Mouse (Mus musculus) retina, embryonic 14.5 days (tissue): ENCODE results near the gene Olfr161.
"Not testable (repeated sequence)": the region's sequence is repeated elsewhere in the genome, so short reads cannot be mapped to it uniquely, and the experiment has no call there.

ENCODE experiments used
- DNase-seq: peaks from one replicate; pipeline ENCODE4 v3.0.0-alpha.2; 2015; ENCODE audit warnings: low spot score

Gene Olfr161

DNA sequence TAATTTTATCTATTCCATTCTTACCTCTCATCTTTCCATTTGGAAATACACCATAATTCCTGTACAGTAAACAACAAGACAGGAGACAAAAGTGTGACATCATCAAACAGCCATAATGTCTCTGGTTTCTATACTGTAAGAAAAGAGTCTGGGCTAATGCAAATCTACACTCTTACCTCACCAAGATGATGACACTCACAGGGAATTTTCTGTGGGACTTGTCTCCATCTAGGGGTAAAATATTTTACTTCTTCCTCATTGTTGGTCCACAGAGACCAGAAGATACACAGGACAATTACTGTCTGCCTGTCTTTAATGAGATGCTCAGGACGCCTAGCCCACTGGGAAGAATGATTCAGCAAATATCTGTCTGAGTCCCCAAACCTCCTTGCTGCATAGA, at the start of gene Olfr161:
Gene Olfr161 (plus strand): TSS at position 352 of the 400 bp plus-strand sequence.
- DNase-seq: no peak

GRCm38 (mm10) chr16:3563553-3563952, 27.3 kb upstream of the Olfr161 start:
- DNase-seq: no peak

DNA sequence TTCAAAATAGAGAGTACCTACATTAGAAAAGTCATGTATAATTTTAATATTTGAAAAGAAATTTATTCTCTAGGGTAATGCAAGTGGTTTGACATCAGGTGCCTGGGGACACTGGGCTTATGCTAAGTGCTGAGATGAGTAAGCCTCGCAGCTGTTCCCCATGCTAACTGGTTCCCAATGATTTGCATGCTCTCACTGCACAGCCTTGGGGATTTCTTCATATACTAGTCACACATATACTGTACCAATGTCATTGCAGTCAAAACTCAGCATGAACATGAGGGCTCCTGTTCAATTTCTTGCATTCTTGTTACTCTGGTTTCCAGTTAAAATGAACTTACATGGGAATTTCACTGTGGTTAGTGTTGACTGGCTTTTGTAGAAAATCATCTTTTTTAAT, 13.2 kb upstream of the Olfr161 start:
- DNase-seq: not testable (repeated sequence)

DNA sequence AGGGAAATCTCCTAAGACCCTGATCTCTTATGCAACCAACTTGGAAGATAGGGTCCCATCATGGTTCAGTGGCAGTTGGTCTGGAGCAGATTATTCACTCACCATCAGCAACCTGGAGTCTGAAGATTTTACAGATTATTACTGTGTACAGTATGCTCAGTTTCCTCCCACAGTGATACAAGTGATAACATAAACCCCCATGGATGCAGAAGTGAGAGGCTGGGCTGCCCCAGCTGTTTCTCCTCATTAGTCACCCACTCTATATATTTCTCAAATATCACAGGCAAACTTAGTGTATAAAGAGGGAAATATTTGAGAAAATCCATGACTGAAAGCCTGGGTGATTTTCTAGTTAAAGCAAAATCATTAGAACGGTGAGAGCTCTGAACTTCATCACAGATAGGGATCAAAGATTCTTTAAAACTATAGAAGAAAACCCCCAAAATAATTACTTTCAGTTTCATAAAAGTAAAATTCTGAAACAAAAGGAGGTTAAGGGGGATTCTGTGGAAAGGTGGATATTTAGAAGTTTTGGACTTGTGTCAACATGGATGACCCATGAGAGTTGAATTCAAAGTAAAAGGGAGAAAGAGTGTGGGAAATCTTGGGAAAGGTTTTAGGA, 12.5 kb upstream of the Olfr161 start:
- DNase-seq: not testable (repeated sequence)

GRCm38 (mm10) chr16:3631376-3631775, 40.5 kb downstream of the Olfr161 start:
- not testable (repeated sequence) for DNase-seq

GRCm38 (mm10) chr16:3632572-3633361, 41.9 kb downstream of the Olfr161 start:
- not testable (repeated sequence) for DNase-seq
